Mouse (Mus musculus): ENCODE data around the gene Oxct2b.

GRCm38 (mm10) chr4:123126626-123127025 is 10.6 kb downstream of the Oxct2b start:
- no peak for TF ChIP-seq POLR2A (IDR thresholded peaks at IDR 0.05; ENCODE audit: borderline replicate concordance, insufficient read depth, low read length)
- TF ChIP-seq CTCF (IDR thresholded peaks at IDR 0.05; ENCODE audit: borderline replicate concordance, insufficient read depth, low read depth, low read length), result no peak
